Mouse (Mus musculus) lung, postnatal 4 days (tissue): Measurements from ENCODE around the gene Casp14.
A peak's percentile ranks its signal among the peaks of the same experiment; 100 is the strongest.
"Not testable (repeated sequence)": the region's sequence is repeated elsewhere in the genome, so short reads cannot be mapped to it uniquely, and the experiment has no call there.

Experiments
- DNase-seq, 2 experiments: peaks; one replicate each; pipeline ENCODE4 v3.0.0; 2021

The Casp14 gene

GRCm38 (mm10) chr10:78718056-78718455 lies at the start of gene Casp14:
Casp14 (minus strand) TSS chr10:78718294.
- DNase-seq, result no peak

GRCm38 (mm10) chr10:78765570-78765969 lies 47.5 kb upstream of the Casp14 start:
- no peak for DNase-seq

GRCm38 (mm10) chr10:78756021-78756420 lies 37.9 kb upstream of the Casp14 start:
- peak; percentile 66 to 72 for DNase-seq

- DNase-seq, result peak; percentile 46 to 77
These were observed 34.5 kb upstream of the Casp14 start, which contains the start of gene Ccdc105 for GRCm38 (mm10) chr10:78752452-78753191. Ccdc105 (minus strand) TSS chr10:78753065.

- DNase-seq, result no peak
These were observed 30.9 kb upstream of the Casp14 start for GRCm38 (mm10) chr10:78748946-78749345.

- DNase-seq, result no peak
These were observed 30.1 kb upstream of the Casp14 start for GRCm38 (mm10) chr10:78748161-78748560.

- DNase-seq, result peak in 1 of 2 experiments; percentile 6
These were observed 29.1 kb upstream of the Casp14 start for GRCm38 (mm10) chr10:78747035-78747721.

GRCm38 (mm10) chr10:78745453-78746232 lies 27.5 kb upstream of the Casp14 start:
- DNase-seq, result no peak

GRCm38 (mm10) chr10:78743721-78744120 lies 25.6 kb upstream of the Casp14 start:
- no peak for DNase-seq

GRCm38 (mm10) chr10:78739821-78740220 lies 21.7 kb upstream of the Casp14 start:
- DNase-seq, result no peak

- no peak for DNase-seq
These were observed 9.8 kb upstream of the Casp14 start for GRCm38 (mm10) chr10:78727876-78728275.

GRCm38 (mm10) chr10:78727035-78727434 lies 8.9 kb upstream of the Casp14 start:
- DNase-seq, result peak in 1 of 2 experiments; percentile 12

GRCm38 (mm10) chr10:78723416-78723815 lies 5.3 kb upstream of the Casp14 start:
- DNase-seq, result no peak

- no peak for DNase-seq
These were observed 4.6 kb upstream of the Casp14 start for GRCm38 (mm10) chr10:78722654-78723053.

GRCm38 (mm10) chr10:78722036-78722435 lies 3.9 kb upstream of the Casp14 start:
- DNase-seq, result peak in 1 of 2 experiments; percentile 65

GRCm38 (mm10) chr10:78716231-78716630 lies 1.9 kb downstream of the Casp14 start:
- no peak for DNase-seq

GRCm38 (mm10) chr10:78715156-78715555 lies 2.9 kb downstream of the Casp14 start:
- DNase-seq, result no peak

GRCm38 (mm10) chr10:78714129-78714528 lies 4.0 kb downstream of the Casp14 start:
- DNase-seq, result no peak

GRCm38 (mm10) chr10:78710706-78711105 lies 7.4 kb downstream of the Casp14 start:
- DNase-seq, result no peak

- DNase-seq, result no peak
These were observed 17.2 kb downstream of the Casp14 start for GRCm38 (mm10) chr10:78700881-78701280.

- DNase-seq, result no peak
These were observed 28.1 kb downstream of the Casp14 start for GRCm38 (mm10) chr10:78689973-78690372.

- no peak for DNase-seq
These were observed 31.0 kb downstream of the Casp14 start for GRCm38 (mm10) chr10:78686995-78687577.

GRCm38 (mm10) chr10:78670121-78670520 lies 48.0 kb downstream of the Casp14 start:
- DNase-seq, result not testable (repeated sequence)
